Mouse (Mus musculus) cerebellum, postnatal 36 days (tissue): ENCODE measurements around the gene Fbxo6.

Source experiments
- DNase-seq, 2 experiments: peaks; one replicate each; pipeline ENCODE4 v3.0.0; 2021 to 2022; ENCODE audit warnings: mixed read lengths in 2 of 2

Gene Fbxo6

DNA sequence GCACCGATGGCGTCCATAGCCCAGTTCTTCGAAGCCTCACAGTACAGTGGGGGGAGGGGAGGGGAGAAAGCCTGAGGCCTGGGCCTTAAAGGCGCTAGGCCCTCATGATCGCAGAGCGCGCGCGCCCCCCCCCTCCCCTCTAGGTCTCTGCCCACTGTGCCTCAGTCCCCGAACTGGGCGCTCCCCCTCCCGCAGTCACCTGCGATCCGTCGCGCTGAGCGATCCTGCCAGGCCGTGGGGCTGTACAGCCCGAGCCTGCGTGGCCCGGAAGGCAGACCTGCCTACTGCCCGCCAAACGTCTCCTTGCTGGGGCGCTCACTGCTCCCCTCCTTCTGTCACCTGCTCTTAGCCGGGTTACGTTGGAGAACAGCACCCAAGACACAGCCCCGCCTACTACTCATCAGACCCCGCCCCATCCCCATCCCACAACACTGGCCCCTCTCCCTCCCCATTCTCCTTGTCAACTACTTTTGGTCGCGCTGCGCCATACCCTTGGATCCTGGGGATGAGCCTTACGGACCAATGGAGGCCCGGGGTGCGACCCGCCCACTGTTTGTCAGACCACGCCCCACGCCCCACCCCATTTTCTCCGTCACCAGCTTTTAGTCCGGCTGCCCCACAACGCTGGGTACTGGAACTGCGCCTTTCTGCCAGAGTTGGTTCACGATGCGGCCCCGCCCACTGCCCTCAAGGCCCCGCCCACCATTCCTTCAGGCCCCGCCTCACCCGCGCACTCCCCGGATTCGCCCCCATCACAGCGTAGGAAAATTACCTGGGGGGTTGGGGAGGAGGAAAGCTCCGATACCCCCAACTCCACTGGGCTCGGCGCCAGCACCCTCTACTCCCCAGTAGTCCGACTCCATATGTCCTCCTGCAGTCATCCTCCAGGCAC is 7.8 kb upstream of the Fbxo6 start:
- peak; percentile 98 for DNase-seq

GRCm38 (mm10) chr4:148158436-148159348 is 6.8 kb upstream of the Fbxo6 start:
- peak in 1 of 2 experiments; percentile 51 for DNase-seq

GRCm38 (mm10) chr4:148154982-148155381 is 3.0 kb upstream of the Fbxo6 start:
- DNase-seq = peak in 1 of 2 experiments; percentile 65

GRCm38 (mm10) chr4:148154006-148154405 is 2.1 kb upstream of the Fbxo6 start:
- no peak for DNase-seq

DNA sequence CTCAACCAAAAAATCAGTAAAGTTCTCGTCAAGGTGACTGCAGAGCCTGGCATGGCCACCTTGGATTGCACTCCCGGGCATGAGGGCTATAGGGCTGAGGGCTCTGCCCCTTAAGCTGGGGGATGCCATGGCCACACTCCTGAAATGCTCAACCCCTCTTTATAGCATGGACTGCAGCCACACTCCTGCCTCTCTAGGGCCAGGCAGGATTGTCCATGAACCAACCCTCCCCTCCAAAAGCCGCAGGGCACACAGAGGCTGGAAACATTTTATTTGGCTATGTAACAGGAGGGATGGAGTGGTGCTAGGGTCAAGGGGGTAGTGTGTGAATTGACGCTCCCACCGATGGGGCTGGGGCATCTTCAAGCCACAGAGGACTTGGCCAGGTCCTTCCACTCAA is 607 bp upstream of the Fbxo6 start:
- DNase-seq = no peak

DNA sequence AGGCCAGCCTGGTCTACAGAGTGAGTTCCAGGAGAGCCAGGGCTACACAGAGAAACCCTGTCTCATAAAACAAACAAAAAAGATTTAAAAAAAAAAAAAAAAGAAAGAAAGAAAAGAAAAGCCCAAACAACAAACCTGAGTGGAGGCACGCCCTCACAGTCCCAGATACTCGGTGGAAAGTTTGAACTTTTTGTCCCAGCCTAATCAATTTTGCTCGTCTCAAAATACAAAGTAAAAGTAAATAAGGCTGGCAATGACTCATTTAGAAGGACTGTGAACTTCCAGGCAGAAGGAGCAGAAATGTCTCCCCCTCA is 1.0 kb downstream of the Fbxo6 start:
- DNase-seq = no peak

DNA sequence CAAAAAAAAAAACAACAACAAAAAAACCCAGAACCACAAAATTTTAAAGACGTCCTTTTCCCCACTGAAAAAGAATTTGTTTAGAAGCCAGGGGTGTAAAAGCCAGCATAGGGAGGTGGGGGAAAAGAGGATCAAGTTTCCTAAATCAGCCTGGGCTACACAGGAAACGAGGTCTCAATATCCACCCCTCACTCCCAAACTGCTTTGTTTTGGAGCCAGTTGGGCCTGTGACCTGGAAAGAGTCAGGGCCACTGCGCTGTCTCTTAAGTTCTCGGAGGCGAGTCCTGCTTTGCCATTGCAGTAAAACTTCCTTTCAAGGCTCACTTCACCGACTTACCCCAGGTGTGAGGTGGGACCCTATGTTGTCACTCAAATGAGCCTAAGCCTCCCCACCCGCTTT is 1.7 kb downstream of the Fbxo6 start:
- DNase-seq = no peak

DNA sequence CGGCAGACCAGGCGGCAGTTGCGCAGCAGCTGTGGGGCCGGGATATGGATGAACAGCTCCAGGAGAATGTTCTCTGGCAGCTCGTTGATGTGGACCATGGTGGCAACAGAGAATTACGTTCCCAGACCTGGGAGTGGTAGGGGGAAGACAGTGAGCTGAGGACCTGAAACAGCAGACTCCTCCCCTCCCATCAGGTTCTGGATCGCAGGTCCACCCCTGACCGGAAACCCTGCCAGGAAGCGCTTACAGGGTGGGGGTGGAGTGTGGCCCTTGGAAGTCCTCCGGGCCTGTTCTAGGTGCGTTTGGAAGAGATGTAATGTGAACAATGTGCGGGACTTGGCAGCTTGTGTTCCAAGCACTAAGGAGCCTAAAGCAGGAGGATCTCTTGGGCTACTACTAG is 2.4 kb downstream of the Fbxo6 start:
- DNase-seq = no peak

DNA sequence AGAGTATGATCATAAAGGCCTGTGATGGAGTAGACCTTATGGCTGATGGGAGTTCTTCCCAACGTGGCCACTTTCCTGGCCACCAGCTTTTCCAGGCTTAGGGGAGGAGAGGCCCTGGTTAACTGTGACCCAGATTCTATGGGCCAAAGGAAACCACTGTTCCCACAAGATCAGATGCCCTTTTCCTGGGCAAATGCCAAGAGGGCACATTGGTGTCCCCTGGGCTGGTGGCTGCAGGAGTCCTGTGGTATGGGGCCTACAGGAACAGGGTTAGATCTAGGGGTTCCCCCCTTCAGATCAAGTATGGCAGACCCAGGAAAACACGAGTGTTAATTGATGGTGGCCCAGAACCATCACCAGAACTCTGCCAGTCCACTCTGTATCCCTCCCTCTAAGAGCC is 4.2 kb downstream of the Fbxo6 start:
- DNase-seq = no peak

DNA sequence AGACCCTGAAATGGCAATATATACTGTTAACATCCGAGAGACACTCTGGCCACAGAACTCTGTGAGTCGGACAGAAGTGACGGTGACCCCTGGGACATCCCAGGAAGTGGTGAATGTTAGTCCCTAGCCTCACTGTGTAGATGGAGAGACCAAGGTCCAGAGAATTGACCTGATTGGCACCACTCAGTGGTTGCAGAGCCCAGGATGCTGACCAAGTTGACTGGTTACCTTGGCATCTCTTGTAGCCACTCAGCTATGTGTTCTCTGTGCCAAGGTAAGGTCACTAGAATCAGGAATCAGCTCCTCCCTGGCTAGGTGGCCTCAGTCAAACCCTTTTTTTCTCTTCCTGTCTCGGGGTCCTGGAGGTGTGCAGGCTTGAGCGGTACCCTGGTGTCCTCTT is 8.2 kb downstream of the Fbxo6 start:
- no peak for DNase-seq

DNA sequence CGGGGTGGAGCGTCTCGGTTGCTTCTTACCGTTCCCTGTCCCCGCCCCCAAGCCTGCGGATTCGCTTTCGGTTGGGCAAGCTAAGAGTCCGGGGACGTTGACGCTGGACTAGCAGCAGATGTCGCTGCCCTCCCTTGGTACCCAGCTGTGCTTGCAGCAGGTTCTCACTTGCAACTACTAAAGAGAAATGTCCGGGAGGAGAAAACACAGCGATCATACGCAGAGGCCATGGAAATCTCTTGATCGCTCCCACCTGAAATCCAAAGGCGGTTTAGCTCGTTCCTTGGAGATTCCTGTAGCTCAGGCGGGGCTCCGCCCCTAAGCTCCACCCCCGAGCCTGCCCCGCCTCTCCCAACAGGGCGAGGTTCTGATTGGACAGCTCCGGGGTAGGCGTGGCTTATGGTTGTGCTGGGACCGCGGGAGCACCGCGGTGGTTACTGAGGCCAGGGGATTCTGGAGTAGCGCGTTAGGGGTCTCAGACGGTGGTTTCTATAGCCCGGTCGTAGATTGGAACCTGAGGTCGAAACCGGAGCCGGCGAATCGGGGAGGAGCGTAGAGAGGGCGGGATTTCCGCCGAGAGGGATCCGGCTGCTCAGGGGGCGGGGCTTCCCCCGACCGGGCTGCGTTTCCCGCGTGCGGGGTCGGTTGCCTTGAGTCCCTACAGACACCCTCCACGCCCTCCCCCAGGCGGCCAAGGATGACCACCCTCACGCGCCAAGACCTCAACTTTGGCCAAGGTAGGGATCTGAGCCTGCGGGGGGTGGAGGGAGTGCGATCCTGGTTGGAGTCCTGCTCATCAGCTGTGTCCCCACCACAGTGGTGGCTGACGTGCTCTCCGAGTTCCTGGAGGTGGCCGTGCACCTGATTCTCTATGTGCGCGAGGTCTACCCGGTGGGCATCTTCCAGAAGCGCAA is 11.6 kb downstream of the Fbxo6 start:
- DNase-seq = peak; percentile 89 to 95

- DNase-seq = no peak
Observed at GRCm38 (mm10) chr4:148139767-148140097, 12.2 kb downstream of the Fbxo6 start.

DNA sequence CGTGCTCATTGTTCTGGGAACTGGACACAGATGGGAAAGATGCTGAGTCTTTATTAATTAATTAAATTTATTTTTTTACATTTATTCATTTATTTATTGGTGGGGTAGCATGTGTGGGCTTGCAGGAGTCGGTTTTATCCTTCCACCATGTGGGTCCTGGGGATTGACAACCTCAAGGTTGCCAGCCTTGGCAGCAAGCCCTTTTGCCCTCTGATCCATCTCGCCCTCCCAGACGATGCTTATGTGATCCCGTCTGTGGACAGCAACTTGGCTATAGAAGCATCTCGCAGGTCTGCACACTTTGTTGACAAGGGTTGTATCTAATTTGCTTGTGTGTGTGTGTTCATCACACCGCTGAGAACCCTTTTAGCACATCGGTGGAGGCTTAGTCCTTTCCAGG is 14.4 kb downstream of the Fbxo6 start:
- no peak for DNase-seq

DNA sequence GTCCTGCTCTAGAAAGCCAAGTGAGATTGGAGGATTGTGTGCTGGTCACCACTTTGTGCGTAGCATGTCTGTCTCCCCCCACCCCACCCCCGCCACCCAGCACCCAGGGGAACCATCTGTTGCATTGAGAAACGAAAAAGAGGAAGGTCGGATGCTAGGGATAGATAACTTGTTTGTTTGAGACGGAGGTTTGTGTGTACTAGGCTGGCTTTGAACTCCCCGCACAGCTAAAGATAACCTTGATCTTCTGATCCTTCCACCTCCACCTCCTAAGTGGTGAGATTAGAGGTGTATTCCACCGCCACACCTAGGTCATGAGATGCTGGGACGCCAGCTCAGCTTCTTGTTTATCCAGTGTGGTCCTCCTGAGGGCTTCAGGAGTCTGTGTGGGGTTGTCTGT is 17.0 kb downstream of the Fbxo6 start:
- no peak for DNase-seq

DNA sequence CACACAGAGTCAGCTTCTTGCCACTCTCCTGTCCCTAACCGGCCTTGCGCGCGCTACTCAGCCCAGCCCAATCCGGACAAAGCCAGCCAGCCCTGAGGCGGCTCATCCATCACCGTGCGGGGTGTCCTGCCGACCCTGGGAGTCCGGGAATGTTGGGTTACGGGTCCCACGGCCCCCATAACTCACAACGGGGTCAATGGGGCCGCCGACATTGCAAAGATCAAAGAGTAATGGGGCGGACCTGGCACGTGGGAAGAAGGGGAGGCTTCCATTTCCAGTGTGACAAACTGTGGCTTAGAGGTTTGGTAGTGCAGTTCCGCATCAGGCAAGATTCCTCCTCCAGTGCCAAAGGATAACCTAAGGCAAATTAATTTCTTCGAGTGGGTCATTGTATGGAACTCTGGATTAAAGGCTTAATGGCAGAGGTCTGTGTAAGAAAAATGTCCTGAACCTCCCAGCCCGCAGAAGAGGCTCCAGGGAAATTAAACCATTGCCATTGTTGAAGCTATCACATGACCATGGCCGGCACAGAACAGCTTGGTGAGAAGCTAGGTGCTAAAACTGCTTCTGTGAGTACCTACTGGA is 20.4 kb downstream of the Fbxo6 start:
- no peak for DNase-seq

- DNase-seq = no peak
Observed at GRCm38 (mm10) chr4:148130561-148131413, 21.2 kb downstream of the Fbxo6 start, which contains the start of gene Draxin. TSS of gene Draxin (minus strand) at chr4:148130698.

DNA sequence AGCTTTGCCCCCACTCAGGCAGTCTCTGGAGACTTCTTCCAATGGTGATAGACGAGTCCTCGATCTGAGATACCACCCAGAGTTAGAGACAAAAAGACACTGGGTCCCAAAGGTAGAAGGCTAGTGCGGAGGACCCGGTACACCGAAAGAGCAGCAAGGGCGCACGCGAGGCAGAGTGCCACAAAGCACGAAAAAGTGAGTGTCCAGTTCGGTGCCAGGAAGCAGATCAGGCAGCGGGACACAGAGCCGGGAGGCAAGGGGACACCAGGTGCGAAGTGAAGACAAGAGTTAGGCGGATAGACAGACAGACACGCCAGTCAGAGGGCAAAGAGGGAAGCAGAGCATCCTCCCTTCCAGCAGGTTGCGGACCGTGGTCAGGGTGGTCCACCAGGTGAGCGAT is 21.8 kb downstream of the Fbxo6 start, which contains the start of gene Mad2l2:
Gene Mad2l2 (plus strand): TSS at position 252 of the 400 bp plus-strand sequence.
- no peak for DNase-seq

DNA sequence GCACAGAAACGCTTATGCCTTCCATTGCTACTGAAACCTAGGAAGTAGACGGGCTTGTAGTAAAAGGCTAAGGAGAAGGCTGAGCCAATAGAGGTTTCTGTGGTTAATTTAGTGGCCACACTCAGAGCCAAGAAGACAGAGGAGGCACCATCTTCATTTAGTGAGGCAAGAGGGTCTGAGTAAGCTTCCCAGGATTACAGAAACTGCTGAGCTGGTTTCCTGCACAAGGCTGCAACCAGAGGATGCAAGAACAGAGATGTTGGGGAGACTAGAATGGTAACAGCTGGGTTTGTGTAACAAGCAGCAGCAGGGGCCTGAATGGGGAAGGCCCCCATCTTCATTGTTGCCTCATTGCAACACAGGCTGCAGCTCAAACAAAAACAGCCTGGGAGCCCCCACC is 23.3 kb downstream of the Fbxo6 start:
- DNase-seq = no peak

DNA sequence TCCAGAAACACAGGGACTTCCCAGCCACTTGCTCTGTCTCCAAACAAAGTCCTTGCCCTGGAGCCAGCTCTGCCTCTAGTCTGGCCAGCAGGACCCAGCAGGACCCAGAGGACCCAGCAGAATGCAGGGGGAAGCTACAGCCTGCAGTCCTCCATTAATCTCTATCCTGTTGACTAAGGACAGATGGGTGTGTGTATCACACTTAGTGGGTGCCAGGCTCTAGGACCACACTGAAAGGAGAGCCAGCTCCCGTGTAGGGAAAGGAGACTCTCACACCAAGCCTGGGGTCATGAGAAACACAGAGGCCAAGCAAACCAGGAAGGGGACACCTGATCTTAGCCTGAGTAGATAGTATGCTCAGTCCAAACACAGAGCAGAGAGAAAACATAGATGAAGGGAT is 23.7 kb downstream of the Fbxo6 start:
- DNase-seq = no peak

- DNase-seq = no peak
Observed at GRCm38 (mm10) chr4:148122694-148123066, 29.3 kb downstream of the Fbxo6 start.

- DNase-seq = no peak
Observed at GRCm38 (mm10) chr4:148121982-148122693, 29.8 kb downstream of the Fbxo6 start.
